Mouse (Mus musculus): ENCODE results near the gene Elmo1. TPM values are rescaled to one million over a fixed set of nuclear protein-coding genes. Genes with fewer than 3 reads are reported as not detected.

The Elmo1 gene
- polyA plus RNA-seq (2016; fragmentation: Nextera tagmentation; extraction: Ambion mirVana), result 12.5 and 19.2 TPM in 2 replicates

DNA sequence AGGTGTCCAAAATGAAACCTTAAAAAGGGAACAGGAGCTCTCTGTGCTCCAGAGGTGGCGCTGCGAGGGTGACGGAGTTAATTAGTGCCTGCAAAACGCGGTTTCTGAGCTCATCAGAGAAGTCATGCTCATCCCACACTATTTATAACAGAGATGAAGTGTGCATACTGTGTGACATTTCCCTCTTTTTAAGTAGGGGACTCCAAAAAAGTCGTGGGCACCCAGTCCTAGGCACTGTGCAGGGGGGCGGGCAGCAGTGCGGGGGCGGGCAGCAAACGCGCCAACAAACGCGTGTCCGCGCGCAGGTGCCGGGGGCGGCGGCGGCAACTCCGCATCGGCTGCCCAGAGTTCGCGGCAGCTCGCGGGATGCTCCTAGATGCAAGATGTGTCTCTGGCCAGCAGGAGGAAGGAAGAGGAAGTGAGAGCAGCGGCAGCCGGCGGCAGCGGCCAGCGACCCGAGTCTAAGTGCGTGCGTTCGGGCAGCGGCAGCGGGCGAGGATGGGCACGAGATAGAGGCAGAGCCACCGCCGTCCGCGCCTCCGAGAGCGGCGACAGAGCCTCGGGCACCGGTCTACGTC, at the start of gene Elmo1:
TSS of gene Elmo1 (plus strand) at position 464 of the 578 bp plus-strand sequence.
- Histone ChIP-seq H3K27me3 (ENCODE audit: insufficient read depth, poor library complexity, severe bottlenecking) (peaks cover 18% of the 10 kb centered on the region), H3K4me1 (replicated peaks) (peaks cover 19% of the 10 kb centered on the region; the same call in 1 of the 2 replicates), H3K27ac (peak within 1 kb of the TSS; percentile 91), H3K36me3 (no peaks in the 10 kb centered on the region), H3K4me3 (peak within 1 kb of the TSS; percentile 71), H3K9me3 (no peaks in the 10 kb centered on the region)
- under 1% methylated on average over 49 of the region's 49 CpGs for WGBS
- peak; percentile 86 for DNase-seq (ENCODE audit: low spot score)

DNA sequence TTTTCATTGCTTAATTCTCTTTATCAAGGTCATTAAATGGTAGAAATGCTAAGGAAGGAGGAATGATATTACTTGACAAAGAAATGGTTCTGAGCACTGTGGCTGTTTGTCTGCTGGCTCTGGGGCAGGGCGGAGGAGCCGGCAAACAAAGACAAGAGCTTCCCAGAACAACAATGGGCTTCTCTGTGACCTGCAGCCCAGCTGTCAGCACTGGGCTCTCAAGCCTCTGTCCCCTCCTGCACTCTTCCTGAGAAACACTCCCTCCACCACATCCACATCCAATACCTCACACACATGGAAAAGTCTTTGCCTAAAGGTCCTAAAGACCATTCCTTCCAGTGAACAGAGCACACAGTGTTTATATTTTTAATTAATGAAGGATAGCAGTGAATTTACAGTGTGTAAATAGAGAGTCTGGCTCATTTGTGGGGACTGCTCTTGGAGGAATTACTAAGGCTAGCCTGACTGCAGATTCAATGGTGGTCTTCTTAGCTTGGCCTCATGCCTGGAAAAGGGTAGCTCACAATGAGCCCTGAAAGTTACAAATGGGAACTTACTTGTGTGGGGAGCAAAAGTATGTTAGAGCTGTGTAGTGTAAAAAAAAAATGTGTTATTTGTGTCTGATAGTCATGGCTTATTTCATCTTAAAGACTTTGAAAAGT, 49.1 kb upstream of the Elmo1 start:
- H3K27me3 ChIP-seq (ENCODE audit: insufficient read depth, poor library complexity, severe bottlenecking), result no peaks in the 10 kb centered on the region
- peak overlapping the region; percentile 83 for H3K27ac ChIP-seq
- WGBS, result 18% methylated on average over 2 of the region's 2 CpGs
- H3K4me1 ChIP-seq (replicated peaks), result peaks cover 12% of the 10 kb centered on the region
- DNase-seq (ENCODE audit: low spot score), result peak; percentile 50
- no peaks in the 10 kb centered on the region for H3K9me3 ChIP-seq
- H3K4me3 ChIP-seq, result no peak overlapping the region
- no peaks in the 10 kb centered on the region for H3K36me3 ChIP-seq

DNA sequence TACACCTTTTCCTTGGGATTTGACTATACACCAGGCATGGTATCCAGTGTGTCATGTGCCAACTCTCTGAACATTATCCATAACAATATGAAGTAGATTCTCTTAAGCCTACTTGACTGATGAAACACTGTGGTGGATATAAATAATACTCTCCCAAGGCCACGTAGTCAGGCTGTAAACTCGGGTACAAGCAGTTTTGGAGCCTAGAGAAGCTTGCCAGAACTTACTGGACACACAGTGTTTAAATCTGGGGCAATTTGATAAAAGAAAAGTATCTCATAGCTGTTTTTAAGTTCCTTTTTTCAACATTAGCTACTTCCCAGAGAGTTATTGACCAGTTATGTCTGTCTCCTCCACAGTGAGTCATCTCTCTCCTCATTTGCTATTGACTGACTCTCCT, 47.5 kb upstream of the Elmo1 start:
- no peaks in the 10 kb centered on the region for H3K36me3 ChIP-seq
- no peak overlapping the region for H3K4me3 ChIP-seq
- no peaks in the 10 kb centered on the region for H3K27me3 ChIP-seq (ENCODE audit: insufficient read depth, poor library complexity, severe bottlenecking)
- 91% methylated on average over 2 of the region's 2 CpGs for WGBS
- no peaks in the 10 kb centered on the region for H3K9me3 ChIP-seq
- H3K4me1 ChIP-seq (replicated peaks), result peaks cover 12% of the 10 kb centered on the region
- DNase-seq (ENCODE audit: low spot score), result no peak
- H3K27ac ChIP-seq, result no peak overlapping the region

DNA sequence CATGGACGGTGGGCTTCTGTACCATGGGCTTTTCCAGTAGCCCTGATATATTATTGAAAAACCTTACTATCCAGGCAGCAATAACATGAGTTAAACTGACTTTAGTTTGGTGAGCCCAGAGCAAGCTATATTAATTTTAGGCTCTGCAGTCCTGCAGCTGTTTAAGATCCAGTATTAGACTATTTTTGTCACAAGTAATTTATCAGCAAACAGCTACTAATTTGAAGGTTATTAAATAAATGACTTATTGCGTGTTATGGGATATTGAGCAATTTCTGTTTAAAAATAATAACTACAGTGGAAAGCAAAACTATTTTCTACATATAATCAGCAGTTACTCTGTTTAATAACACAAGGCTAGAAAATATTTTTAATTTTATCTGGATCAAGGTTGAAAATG, 45.0 kb upstream of the Elmo1 start:
- H3K4me3 ChIP-seq, result no peak overlapping the region
- no peaks in the 10 kb centered on the region for H3K36me3 ChIP-seq
- no peak overlapping the region for H3K27ac ChIP-seq
- peaks cover 15% of the 10 kb centered on the region for H3K4me1 ChIP-seq (replicated peaks)
- WGBS, result 89% methylated on average over 2 of the region's 2 CpGs
- H3K27me3 ChIP-seq (ENCODE audit: insufficient read depth, poor library complexity, severe bottlenecking), result no peaks in the 10 kb centered on the region
- H3K9me3 ChIP-seq, result no peaks in the 10 kb centered on the region
- no peak for DNase-seq (ENCODE audit: low spot score)

DNA sequence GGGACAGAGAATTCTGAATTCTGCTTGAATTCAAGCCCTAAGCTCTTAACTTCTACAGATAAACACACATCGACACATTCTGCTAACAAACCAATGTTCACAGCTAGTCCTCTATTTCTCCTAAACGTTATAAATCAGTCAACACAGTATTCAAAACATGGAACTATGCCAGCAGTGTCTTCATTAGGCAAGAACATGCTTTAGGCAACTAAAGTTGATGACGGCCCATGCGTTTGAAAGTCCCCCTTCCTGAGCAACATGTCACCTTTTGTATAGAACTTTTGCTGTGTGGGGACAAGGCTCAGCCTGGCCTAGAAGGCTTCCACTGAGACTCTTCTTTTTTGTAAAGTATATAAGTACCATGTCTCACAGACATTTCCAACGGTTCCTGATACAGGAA, 44.6 kb upstream of the Elmo1 start:
- no peak overlapping the region for H3K4me3 ChIP-seq
- WGBS, result 81% methylated on average over 5 of the region's 5 CpGs
- H3K4me1 ChIP-seq (replicated peaks), result peaks cover 14% of the 10 kb centered on the region
- H3K9me3 ChIP-seq, result no peaks in the 10 kb centered on the region
- no peaks in the 10 kb centered on the region for H3K27me3 ChIP-seq (ENCODE audit: insufficient read depth, poor library complexity, severe bottlenecking)
- H3K27ac ChIP-seq, result no peak overlapping the region
- no peak for DNase-seq (ENCODE audit: low spot score)
- no peaks in the 10 kb centered on the region for H3K36me3 ChIP-seq

DNA sequence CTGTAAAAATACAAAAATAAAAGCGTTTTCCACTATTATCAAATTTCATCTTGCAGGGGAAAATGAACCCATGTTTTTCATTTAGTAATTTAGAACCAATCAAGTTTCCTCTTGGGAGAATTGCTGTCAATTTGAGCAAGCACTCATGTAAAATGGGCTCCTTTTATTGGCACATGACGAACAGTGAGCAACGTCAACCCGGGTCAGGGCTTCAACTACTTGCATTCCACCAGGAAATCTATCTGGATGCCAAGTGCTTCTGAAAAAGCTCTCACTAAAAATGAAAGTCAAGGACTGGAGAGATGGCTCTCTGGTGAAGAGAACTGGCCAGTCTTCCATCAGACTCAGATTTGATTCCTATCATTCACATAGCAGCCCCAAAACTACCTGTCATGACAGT, 44.0 kb upstream of the Elmo1 start:
- 86% methylated on average over 4 of the region's 4 CpGs for WGBS
- H3K27ac ChIP-seq, result no peak overlapping the region
- peaks cover 8% of the 10 kb centered on the region for H3K4me1 ChIP-seq (replicated peaks)
- no peak overlapping the region for H3K4me3 ChIP-seq
- no peaks in the 10 kb centered on the region for H3K36me3 ChIP-seq
- H3K9me3 ChIP-seq, result no peaks in the 10 kb centered on the region
- no peak for DNase-seq (ENCODE audit: low spot score)
- H3K27me3 ChIP-seq (ENCODE audit: insufficient read depth, poor library complexity, severe bottlenecking), result no peaks in the 10 kb centered on the region

DNA sequence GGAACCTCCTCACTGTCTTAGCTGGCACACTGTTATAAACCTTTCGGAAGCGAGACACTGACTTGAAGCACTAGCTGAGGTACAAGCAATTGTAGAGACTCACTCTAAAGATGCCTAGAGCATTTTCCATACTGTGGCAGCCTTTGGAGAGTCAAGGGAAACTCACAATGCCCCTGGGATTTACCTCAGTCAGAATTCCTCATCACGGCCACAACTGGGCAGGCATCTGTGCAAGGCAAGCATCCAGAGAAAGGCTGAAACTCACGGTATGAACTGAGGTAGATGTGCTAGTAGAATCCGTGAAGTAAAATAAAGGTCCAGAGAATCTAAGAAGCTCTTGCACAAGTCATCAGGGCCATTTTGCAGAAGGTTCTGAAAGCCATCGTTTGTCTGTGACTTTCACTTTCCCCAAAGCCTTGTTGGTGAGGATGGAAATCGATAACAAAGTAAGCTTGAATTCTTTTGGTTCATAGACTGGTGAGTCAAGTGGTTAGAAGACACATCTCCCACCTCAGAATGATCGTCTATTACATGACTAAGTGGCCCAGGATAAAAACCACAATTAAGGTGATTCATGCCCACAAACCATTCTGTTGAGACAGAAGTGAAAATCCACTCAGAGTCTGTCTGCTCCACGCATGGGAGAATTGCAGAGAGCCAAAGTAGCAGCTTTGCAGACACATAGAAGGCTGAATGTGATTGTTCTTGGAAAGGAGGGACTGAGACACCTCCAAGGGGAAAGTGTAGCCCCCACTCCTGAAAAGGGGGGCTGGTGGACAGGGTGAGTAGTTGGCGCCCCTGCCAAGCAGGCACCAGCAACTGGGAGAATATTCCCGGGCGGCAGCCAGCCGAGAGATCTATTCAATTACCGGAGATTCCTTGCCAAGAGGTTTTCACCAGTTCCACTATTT, 42.2 kb upstream of the Elmo1 start:
- DNase-seq (ENCODE audit: low spot score), result no peak
- no peak overlapping the region for H3K27ac ChIP-seq

DNA sequence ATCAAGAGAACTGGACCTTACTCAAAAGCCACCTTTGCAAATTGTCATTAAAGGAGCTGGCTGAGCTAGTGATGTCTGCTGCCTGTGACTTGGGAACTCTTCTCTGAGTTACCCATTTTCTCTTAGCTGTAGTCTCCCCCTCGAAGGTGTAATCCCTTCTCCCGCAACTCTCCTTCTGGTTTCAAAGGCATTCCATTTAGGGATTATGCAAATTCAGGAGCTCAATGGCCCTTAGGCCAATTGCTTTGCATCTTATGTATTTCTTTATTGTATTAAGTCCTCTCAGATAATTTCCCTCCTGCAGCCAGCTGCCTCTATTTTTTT, 41.6 kb upstream of the Elmo1 start:
- Histone ChIP-seq H3K4me1 (replicated peaks) (0 out of 2 replicates have a peak, but pooled peaks cover 3% of the 10 kb centered on the region), H3K27me3 (ENCODE audit: insufficient read depth, poor library complexity, severe bottlenecking) (no peaks in the 10 kb centered on the region), H3K36me3 (no peaks in the 10 kb centered on the region), H3K27ac (no peak overlapping the region), H3K4me3 (no peak overlapping the region), H3K9me3 (no peaks in the 10 kb centered on the region)
- no peak for DNase-seq (ENCODE audit: low spot score)
- 30% methylated on average over 2 of the region's 2 CpGs for WGBS

More for the DNA sequence above, 42.2 kb upstream of the Elmo1 start:
- no peaks in the 10 kb centered on the region for H3K27me3 ChIP-seq (ENCODE audit: insufficient read depth, poor library complexity, severe bottlenecking)
- no peaks in the 10 kb centered on the region for H3K9me3 ChIP-seq
- WGBS, result 57% methylated on average over 14 of the region's 14 CpGs
- 0 out of 2 replicates have a peak, but pooled peaks cover 6% of the 10 kb centered on the region for H3K4me1 ChIP-seq (replicated peaks)
- no peak overlapping the region for H3K4me3 ChIP-seq
- H3K36me3 ChIP-seq, result no peaks in the 10 kb centered on the region

DNA sequence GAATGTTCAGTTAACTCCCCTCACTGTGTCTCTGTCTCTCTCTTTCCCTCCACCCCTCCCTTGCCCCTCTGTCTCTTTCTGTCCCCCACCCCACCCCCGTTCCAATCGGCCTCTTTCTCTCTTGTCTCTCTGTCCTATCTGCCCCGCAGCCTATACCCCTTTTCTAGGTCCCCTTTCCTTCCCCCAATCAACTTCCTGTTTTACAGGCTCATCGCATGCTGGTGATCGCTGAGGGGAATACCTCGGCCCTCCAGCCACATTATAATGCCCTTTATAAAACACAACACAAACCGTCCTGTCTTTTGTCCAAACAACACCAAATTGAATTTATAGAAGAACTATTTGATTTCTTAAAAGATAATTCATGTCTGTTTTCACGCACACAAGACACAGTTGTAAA, 40.7 kb upstream of the Elmo1 start:
- 70% methylated on average over 8 of the region's 8 CpGs for WGBS
- H3K36me3 ChIP-seq, result no peaks in the 10 kb centered on the region
- DNase-seq (ENCODE audit: low spot score), result no peak
- H3K4me3 ChIP-seq, result no peak overlapping the region
- H3K27ac ChIP-seq, result no peak overlapping the region
- H3K27me3 ChIP-seq (ENCODE audit: insufficient read depth, poor library complexity, severe bottlenecking), result no peaks in the 10 kb centered on the region
- no peaks in the 10 kb centered on the region for H3K9me3 ChIP-seq
- 0 out of 2 replicates have a peak, but pooled peaks cover 3% of the 10 kb centered on the region for H3K4me1 ChIP-seq (replicated peaks)

DNA sequence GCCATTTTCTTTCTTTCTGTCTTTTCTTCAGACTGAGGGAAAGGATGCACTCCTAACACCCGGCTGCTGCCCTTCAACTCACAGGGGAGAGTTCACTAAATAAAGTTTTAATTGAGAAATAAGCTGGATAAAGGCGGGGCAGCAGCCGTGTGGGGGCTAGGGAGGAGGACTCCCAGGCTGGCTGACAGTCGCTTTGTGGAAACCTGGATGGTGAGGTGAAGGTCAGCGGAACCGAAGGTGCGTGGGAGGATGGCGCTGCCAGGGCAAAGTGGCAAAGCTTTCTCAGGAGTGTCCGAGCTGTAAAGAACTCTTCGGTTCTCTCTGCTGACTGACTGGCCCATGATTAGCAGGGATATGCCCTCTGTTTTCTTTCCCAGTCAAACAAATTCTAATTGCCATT, 40.2 kb upstream of the Elmo1 start:
- no peak overlapping the region for H3K4me3 ChIP-seq
- H3K4me1 ChIP-seq (replicated peaks), result peaks cover 3% of the 10 kb centered on the region; the same call in 1 of the 2 replicates
- no peaks in the 10 kb centered on the region for H3K9me3 ChIP-seq
- H3K27me3 ChIP-seq (ENCODE audit: insufficient read depth, poor library complexity, severe bottlenecking), result no peaks in the 10 kb centered on the region
- DNase-seq (ENCODE audit: low spot score), result no peak
- WGBS, result 94% methylated on average over 10 of the region's 10 CpGs
- no peak overlapping the region for H3K27ac ChIP-seq
- no peaks in the 10 kb centered on the region for H3K36me3 ChIP-seq

DNA sequence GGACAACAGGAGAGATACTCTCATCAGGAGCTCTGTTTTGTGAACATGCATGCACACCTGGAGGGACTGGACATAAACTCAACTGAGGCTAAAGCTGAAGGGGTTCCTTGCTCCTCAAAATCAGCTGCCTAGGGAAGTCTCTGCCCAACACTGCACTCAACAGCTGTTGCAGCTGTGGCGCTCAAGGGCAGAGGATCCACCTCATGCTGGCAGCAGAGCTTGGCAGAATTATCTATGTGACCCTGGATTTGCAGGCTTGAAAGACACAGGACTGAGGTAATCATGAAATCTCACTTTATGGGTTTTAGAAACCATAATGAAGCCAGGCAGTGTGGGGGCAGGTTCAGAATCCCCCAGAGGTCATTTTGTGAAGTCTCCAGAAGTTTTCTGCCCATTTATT, 32.5 kb upstream of the Elmo1 start:
- H3K36me3 ChIP-seq, result no peaks in the 10 kb centered on the region
- no peak overlapping the region for H3K4me3 ChIP-seq
- H3K4me1 ChIP-seq (replicated peaks), result no peaks in the 10 kb centered on the region; the same call in 1 of the 2 replicates
- DNase-seq (ENCODE audit: low spot score), result no peak
- no peaks in the 10 kb centered on the region for H3K27me3 ChIP-seq (ENCODE audit: insufficient read depth, poor library complexity, severe bottlenecking)
- WGBS, result 85% methylated on average over 1 of the region's 1 CpGs
- no peak overlapping the region for H3K27ac ChIP-seq
- no peaks in the 10 kb centered on the region for H3K9me3 ChIP-seq

DNA sequence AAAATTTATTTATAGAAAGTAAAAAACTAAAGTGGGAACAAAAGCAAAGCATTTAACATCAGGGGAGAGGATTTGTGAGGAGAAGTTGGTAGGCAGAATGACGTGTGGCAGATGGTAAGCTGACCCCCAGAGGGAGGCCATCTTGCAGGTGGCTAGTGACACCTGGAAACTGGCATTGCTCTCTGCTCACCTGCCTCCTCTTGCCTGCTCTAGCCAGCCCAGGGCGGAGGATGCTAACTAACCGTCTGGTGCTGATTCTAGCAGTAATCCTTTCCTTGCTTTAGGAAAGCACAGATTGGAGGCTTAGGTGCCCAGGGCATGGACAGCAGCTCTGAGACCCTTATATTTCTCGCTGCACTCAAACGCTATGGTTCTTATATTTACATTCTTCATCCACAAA, 29.4 kb upstream of the Elmo1 start:
- Histone ChIP-seq H3K9me3 (no peaks in the 10 kb centered on the region), H3K36me3 (no peaks in the 10 kb centered on the region), H3K27ac (no peak overlapping the region), H3K4me1 (replicated peaks) (no peaks in the 10 kb centered on the region), H3K27me3 (ENCODE audit: insufficient read depth, poor library complexity, severe bottlenecking) (no peaks in the 10 kb centered on the region), H3K4me3 (no peak overlapping the region)
- no peak for DNase-seq (ENCODE audit: low spot score)
- WGBS, result 85% methylated on average over 5 of the region's 5 CpGs

DNA sequence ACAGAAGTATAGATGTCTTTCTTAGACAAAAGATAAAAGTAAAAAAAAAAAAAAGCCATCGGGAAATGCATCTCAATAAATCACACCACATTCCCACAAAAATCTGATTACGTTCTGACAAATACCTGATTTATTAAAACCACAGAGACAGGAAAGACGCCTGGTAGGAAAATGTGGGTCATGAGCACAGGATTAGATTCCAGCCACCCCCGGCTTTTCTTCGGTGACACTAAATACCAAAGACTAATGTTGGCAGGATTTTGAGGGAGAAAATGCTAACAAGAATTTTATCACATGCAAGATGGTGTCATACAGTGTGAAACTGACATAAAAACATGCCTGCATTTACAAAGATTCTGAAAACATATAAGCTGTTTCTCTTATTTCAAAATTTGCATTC, 27.1 kb upstream of the Elmo1 start:
- Histone ChIP-seq H3K27me3 (ENCODE audit: insufficient read depth, poor library complexity, severe bottlenecking) (no peaks in the 10 kb centered on the region), H3K4me3 (no peak overlapping the region), H3K9me3 (no peaks in the 10 kb centered on the region), H3K4me1 (replicated peaks) (no peaks in the 10 kb centered on the region), H3K27ac (no peak overlapping the region), H3K36me3 (no peaks in the 10 kb centered on the region)
- 94% methylated on average over 5 of the region's 5 CpGs for WGBS
- DNase-seq (ENCODE audit: low spot score), result no peak
